Mouse (Mus musculus) forebrain, embryonic 16.5 days (tissue): ENCODE data around the gene Cstf3. TPM values are rescaled to one million over a fixed set of nuclear protein-coding genes. Genes with fewer than 3 reads are reported as not detected.
A peak's percentile ranks its signal among the peaks of the same experiment; 100 is the strongest.

ENCODE experiments used
- ATAC-seq: fragments of 200-750 bp; cut with Nextera tagmentation; 2 replicates; pipeline ENCODE4 v1.8.0; 2017; ENCODE audit warnings: mild to moderate bottlenecking, moderate library complexity
- H3K27ac ChIP-seq: fragments of 300-500 bp; sonication (generic); 2 replicates; pipeline ENCODE4 v1.5.1; 2014; ENCODE audit warnings: low read length, control low read depth
- H3K27me3 ChIP-seq: fragments of 300-500 bp; sonication (generic); replicated peaks from 2 replicates; pipeline ENCODE4 v1.6.1; 2014; ENCODE audit warnings: low read length; ENCODE audit not compliant: control insufficient read depth, insufficient read depth
- H3K36me3 ChIP-seq: fragments of 300-500 bp; sonication (generic); 2 replicates; pipeline ENCODE4 v1.6.1; 2014; ENCODE audit not compliant: control insufficient read depth, insufficient read depth
- H3K4me1 ChIP-seq: fragments of 300-500 bp; sonication (generic); replicated peaks from 2 replicates; pipeline ENCODE4 v1.6.1; 2014; ENCODE audit warnings: low read length; ENCODE audit not compliant: control insufficient read depth, insufficient read depth
- H3K4me2 ChIP-seq: fragments of 300-500 bp; sonication (generic); 2 replicates; pipeline ENCODE4 v1.6.1; 2014; ENCODE audit warnings: mild to moderate bottlenecking, low read length, control low read depth
- H3K4me3 ChIP-seq: fragments of 300-500 bp; sonication (generic); replicated peaks from 2 replicates; pipeline ENCODE4 v1.5.1; 2014; ENCODE audit warnings: mild to moderate bottlenecking, low read length, control low read depth
- H3K9ac ChIP-seq: fragments of 300-500 bp; sonication (generic); replicated peaks from 2 replicates; pipeline ENCODE4 v1.6.1; 2014; ENCODE audit warnings: low read depth, low read length, control low read depth
- H3K9me3 ChIP-seq: fragments of 300-500 bp; sonication (generic); 2 replicates; pipeline ENCODE4 v1.6.1; 2016; ENCODE audit warnings: low read length; ENCODE audit not compliant: control insufficient read depth
- WGBS: fragments of 180-500 bp; shearing (Covaris S2); extraction: QIAGEN DNeasy Blood & Tissue Kit; methylation state at CpG from one replicate; pipeline ENCODE4 v1.1.7; 2014; 5-methylcytosine and 5-hydroxymethylcytosine counted together
- polyA plus RNA-seq: library from polyadenylated mRNA; unstranded; fragments of >200 nt; fragmentation: Nextera tagmentation; extraction: Ambion mirVana; gene quantifications from 2 replicates; pipeline ENCODE4 v1.2.1, GENCODE M21; 2015

Cstf3 gene
- polyA plus RNA-seq, 1 experiment from 2014 or later: 114 TPM

DNA sequence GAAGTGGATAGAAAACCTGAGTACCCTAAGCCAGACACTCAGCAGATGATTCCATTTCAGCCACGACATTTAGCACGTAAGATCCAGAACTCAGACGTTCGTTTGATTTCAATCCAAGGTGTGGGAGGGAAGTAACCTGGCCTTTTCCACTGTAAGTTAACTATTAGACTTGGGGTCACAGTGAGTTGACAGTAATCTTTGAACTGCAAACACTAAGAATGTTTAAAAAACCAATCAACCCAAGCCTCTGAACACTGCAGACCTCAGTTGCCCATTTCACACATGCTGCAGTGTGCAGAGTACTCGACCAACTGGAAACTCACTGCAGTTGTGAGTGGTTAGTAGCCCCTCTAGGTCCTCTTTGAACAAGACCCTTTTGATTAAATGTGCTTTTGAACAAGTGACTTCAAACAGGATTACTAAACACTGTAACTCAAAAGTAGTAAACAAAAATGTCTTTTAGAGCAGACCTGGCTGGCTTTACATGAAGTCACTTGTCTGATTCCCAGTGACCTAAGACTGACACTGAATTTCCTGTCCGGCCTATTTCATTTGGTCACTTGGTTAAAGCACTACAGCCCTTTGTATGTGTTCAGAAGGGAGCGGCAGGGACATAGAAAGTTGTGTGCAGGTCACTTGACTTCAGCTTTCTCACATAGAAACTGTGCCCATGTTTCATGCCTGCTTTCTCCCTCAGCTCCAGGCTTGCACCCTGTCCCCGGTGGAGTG lies 73.2 kb downstream of the Cstf3 start:
- WGBS: 90% methylated on average over 8 of the region's 8 CpGs
- peaks cover 16% of the 10 kb centered on the region for H3K36me3 ChIP-seq

DNA sequence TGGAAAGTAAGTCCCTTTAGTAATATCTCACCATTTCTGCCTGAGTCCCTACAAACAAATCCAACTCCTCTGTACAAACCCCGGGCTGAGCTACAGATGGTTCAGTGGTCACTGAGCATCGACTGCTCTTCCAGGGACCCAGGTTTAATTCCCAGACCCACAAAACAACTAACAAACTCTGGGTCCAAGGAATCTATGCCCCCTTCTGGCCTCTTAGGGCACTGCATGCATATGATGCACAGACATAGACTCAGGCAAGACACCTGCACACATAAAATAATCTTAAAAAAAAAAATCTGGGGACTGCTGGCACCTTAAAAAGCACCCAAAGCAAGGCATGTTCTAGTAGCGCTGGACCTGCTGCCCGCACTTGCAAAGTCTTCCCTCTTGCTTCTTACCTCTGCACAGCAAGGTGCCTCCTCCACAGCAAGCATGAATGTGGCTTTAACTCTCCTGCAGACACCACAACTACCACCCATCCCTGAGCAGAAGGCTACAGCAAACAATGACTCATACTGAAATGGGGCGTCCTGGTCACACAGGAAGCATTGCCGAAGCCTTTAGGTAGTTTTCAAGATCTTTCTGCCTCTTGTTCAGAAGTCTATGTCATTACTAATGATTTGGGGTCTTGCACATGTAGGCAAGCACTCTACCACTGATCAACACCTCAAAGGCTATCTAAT lies 78.9 kb downstream of the Cstf3 start:
- WGBS: 90% methylated on average over 6 of the region's 6 CpGs
- H3K27me3 ChIP-seq: no peaks in the 10 kb centered on the region
- H3K4me2 ChIP-seq: no peak overlapping the region

More for the DNA sequence above, 73.2 kb downstream of the Cstf3 start:
- no peak for ATAC-seq
- Histone ChIP-seq H3K9ac (no peak overlapping the region), H3K27ac (no peak overlapping the region), H3K4me2 (no peak overlapping the region), H3K4me3 (no peak overlapping the region), H3K27me3 (no peaks in the 10 kb centered on the region), H3K9me3 (no peaks in the 10 kb centered on the region), H3K4me1 (no peaks in the 10 kb centered on the region)

DNA sequence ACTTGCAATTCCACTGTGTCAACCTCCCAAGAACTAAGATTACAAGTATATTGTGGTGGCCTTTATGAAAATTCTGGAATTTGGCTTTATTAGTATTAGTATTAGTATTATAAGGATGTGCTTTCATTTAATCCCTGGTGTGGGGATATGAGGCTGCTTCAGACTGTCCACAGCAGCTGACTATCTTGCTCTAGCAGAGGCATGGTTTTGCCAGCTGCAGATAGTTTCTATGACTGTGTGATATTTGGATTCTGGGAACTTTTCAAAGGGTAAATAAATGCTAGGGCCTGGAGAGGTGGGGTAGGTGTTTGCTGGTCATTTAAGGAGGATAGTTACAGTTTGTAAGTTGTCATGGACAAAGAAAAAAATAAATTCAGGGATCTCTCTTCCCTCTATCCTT lies 81.4 kb downstream of the Cstf3 start:
- no peaks in the 10 kb centered on the region for H3K9me3 ChIP-seq
- no peak overlapping the region for H3K4me2 ChIP-seq
- peaks cover 4% of the 10 kb centered on the region; the same call in 1 of the 2 replicates for H3K36me3 ChIP-seq
- no peaks in the 10 kb centered on the region for H3K27me3 ChIP-seq
- no peak overlapping the region for H3K4me3 ChIP-seq
- H3K4me1 ChIP-seq: no peaks in the 10 kb centered on the region
- no peak overlapping the region for H3K27ac ChIP-seq
- H3K9ac ChIP-seq: no peak overlapping the region
- ATAC-seq: no peak

More for the DNA sequence above, 78.9 kb downstream of the Cstf3 start:
- ATAC-seq: no peak
- Histone ChIP-seq H3K4me1 (no peaks in the 10 kb centered on the region), H3K4me3 (no peak overlapping the region), H3K36me3 (peaks cover 8% of the 10 kb centered on the region), H3K27ac (no peak overlapping the region), H3K9ac (no peak overlapping the region), H3K9me3 (no peaks in the 10 kb centered on the region)

DNA sequence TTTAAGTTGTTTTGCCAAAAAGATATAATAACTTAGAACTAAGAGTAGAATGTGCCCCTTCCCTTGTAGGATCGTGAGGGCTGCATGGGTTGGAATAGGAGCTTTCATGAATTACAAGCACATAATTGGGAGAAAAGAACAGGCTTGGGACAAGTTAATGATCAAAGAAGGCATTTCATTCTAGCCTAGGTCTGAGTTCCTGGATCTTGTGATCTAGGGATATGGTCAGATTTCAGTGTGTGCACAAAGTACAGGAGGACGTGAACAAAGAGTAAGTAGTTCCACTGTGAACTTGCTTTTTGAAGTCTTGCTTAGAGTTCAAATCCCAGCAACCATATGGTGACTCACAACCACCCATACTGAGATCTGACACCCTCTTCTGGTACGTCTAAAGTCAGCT lies 87.0 kb downstream of the Cstf3 start:
- whole genome bisulfite sequencing: 84% methylated on average over 3 of the region's 3 CpGs
- no peak overlapping the region for H3K27ac ChIP-seq
- no peak for ATAC-seq

DNA sequence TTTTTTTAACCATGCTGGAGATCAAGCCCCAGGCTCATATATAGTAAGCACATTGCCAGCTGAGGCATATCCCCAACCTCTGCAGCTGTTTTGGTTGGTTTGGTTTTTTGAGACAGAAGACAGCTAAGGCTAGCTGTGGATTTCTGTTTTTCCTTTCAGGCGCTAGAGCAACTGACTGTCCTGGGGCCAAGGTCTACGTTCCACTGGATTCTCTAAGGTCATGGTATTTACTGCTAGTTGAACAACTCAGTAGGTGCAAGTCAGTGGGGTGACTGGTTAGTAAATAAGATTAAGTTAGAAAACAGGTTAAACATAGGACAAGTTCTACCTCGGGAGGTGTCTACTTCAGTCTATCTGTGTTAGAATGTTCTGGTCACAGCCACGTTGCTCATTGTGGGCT lies 94.4 kb downstream of the Cstf3 start:
- Histone ChIP-seq H3K27me3 (no peaks in the 10 kb centered on the region), H3K4me2 (no peak overlapping the region), H3K27ac (no peak overlapping the region), H3K4me1 (no peaks in the 10 kb centered on the region), H3K9ac (no peak overlapping the region), H3K9me3 (no peaks in the 10 kb centered on the region), H3K4me3 (no peak overlapping the region), H3K36me3 (peaks cover 17% of the 10 kb centered on the region)
- 89% methylated on average over 4 of the region's 4 CpGs for WGBS
- ATAC-seq: no peak

More for the DNA sequence above, 87.0 kb downstream of the Cstf3 start:
- Histone ChIP-seq H3K36me3 (peaks cover 11% of the 10 kb centered on the region; the same call in 1 of the 2 replicates), H3K4me2 (no peak overlapping the region), H3K9me3 (no peaks in the 10 kb centered on the region), H3K4me1 (no peaks in the 10 kb centered on the region), H3K27me3 (no peaks in the 10 kb centered on the region), H3K4me3 (no peak overlapping the region), H3K9ac (no peak overlapping the region)

DNA sequence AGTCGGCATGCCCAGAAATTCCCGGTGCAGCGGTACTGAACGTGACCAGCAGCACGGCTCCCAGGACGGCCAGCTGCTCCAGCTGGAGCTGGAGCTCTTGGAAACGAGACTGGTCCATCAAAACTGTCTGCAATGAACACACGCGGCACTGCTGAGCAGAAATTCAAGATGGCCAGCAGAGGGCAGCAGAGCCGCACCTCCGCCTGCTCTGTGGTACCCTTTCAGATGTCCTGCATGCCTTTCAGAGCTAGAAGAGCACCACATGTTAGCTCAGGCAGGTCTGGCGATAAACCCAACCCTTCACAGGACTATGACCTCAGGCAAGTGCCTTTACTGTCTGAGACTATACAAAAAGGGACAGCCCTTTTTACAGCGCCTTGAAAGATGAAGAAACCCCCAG lies 95.1 kb downstream of the Cstf3 start:
- 9% methylated on average over 13 of the region's 13 CpGs for WGBS
- Histone ChIP-seq H3K27ac (no peak overlapping the region), H3K9me3 (no peaks in the 10 kb centered on the region), H3K4me2 (no peak overlapping the region), H3K4me1 (no peaks in the 10 kb centered on the region), H3K9ac (no peak overlapping the region), H3K36me3 (peaks cover 17% of the 10 kb centered on the region), H3K27me3 (no peaks in the 10 kb centered on the region), H3K4me3 (no peak overlapping the region)
- peak; percentile 93 for ATAC-seq

DNA sequence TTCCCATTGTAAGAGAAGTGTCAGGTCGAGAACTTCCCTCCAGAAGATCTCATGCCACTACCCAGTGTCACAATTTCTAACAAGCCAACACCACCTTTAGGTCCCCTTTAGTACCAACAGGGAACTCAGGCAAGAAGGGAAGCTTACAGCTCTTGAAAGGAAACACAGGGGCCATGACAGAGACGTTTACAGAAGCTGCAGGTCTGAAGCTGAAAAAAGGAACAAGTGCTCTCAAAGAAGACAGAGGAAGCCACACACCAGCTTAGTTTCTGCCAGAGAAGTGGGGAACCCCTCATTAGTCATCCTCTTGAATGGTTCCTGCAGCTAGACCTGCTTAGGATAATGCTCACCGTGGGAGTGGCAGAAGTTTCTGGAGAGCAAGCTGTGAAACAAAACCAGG lies 96.9 kb downstream of the Cstf3 start:
- no peak overlapping the region for H3K4me2 ChIP-seq
- H3K27ac ChIP-seq: no peak overlapping the region
- no peak overlapping the region for H3K9ac ChIP-seq
- 64% methylated on average over 3 of the region's 3 CpGs for WGBS
- H3K9me3 ChIP-seq: no peaks in the 10 kb centered on the region
- H3K4me3 ChIP-seq: no peak overlapping the region
- no peaks in the 10 kb centered on the region for H3K4me1 ChIP-seq
- peaks cover 10% of the 10 kb centered on the region for H3K36me3 ChIP-seq
- no peaks in the 10 kb centered on the region for H3K27me3 ChIP-seq
- ATAC-seq: no peak

DNA sequence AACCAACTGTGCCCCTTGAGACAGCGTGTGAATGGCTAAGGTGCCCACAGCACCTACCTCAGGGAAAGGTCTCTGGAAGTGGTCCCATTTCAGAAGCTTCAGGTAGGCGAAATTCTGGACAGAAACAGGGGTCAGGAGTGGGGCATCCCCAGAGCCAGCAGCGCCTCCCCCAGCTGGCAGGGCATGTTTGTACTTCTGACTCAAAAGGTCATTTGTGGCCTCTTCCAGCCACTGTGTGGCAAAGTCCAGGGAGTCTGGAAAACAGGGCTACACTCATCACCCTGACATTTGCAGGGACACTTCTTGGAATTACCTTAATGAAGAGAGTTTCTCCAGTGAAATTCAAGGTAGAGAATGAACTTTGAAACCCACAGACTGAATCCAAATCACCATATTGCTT lies 98.0 kb downstream of the Cstf3 start:
- Histone ChIP-seq H3K4me1 (no peaks in the 10 kb centered on the region), H3K4me2 (no peak overlapping the region), H3K27ac (no peak overlapping the region), H3K27me3 (no peaks in the 10 kb centered on the region), H3K9ac (no peak overlapping the region), H3K9me3 (no peaks in the 10 kb centered on the region), H3K4me3 (no peak overlapping the region), H3K36me3 (peaks cover 8% of the 10 kb centered on the region)
- no peak for ATAC-seq
- 79% methylated on average over 3 of the region's 3 CpGs for WGBS

DNA sequence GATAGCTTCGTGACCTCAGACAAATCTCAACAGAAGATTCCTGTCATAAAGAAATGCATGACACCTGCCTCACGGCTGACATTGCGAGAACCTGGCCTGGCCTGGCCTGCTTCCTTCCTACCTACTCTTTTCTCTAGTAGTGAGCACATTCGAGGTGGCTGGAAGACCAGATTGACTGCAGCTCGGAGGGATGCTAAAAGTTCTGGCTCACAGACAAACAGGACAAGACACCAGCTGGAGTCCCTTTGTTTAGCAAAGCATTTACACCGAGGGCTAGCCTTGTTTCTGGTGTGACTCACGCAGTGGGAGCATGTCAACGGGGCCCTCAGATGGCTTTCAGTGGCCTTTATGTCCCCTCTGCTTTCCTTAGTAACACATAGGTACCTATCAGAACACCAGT lies 98.4 kb downstream of the Cstf3 start:
- WGBS: 74% methylated on average over 8 of the region's 8 CpGs

More for the DNA sequence above, 98.4 kb downstream of the Cstf3 start:
- H3K4me2 ChIP-seq: no peak overlapping the region
- H3K4me1 ChIP-seq: no peaks in the 10 kb centered on the region
- no peak for ATAC-seq
- H3K9ac ChIP-seq: no peak overlapping the region
- H3K9me3 ChIP-seq: no peaks in the 10 kb centered on the region
- no peak overlapping the region for H3K4me3 ChIP-seq
- H3K36me3 ChIP-seq: peaks cover 4% of the 10 kb centered on the region; the same call in 1 of the 2 replicates
- H3K27ac ChIP-seq: no peak overlapping the region
- H3K27me3 ChIP-seq: no peaks in the 10 kb centered on the region
